Mouse (Mus musculus) cerebellum, adult 2 months (tissue): ENCODE results near the gene Hic1.

Experiments used
- CTCF ChIP-seq: fragments of 200-500 bp; IDR thresholded peaks from 2 replicates; pipeline ENCODE4 v1.5.1; 2011; ENCODE audit warnings: low read depth, mild to moderate bottlenecking, control low read depth, low read length, moderate library complexity, borderline replicate concordance; ENCODE audit not compliant: insufficient read depth
- POLR2A ChIP-seq: fragments of 200-500 bp; IDR thresholded peaks from 2 replicates; pipeline ENCODE4 v1.6.1; 2011; ENCODE audit warnings: low read length, control low read depth, borderline replicate concordance; ENCODE audit not compliant: insufficient read depth

DNA sequence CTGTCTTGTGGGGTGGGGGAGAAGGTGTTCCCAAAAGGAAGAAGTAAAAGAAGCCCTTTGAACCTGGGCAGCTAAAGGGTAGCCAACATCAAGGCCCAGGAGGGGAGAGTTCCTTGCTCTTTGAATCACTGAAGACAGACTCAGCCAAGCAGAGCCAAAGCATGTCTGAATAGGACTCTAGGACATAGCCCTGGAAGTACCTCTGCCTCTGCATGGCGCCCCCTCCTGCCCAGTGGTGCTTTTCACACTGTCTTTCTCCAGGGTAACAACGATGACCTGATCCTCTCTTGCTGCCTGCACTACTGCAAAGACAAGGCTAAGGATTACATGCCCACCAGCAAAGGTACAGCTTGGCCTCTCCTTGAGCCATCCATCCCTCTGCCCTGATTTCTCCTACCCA lies 9.8 kb downstream of the Hic1 start:
- TF ChIP-seq POLR2A = no peak
- no peak for TF ChIP-seq CTCF
